Mouse (Mus musculus): ENCODE results near the gene Gm20696. TPM values are rescaled to one million over a fixed set of nuclear protein-coding genes. Genes with fewer than 3 reads are reported as not detected.

Gene Gm20696
- polyA plus RNA-seq, 1 experiment = 3.0 TPM

DNA sequence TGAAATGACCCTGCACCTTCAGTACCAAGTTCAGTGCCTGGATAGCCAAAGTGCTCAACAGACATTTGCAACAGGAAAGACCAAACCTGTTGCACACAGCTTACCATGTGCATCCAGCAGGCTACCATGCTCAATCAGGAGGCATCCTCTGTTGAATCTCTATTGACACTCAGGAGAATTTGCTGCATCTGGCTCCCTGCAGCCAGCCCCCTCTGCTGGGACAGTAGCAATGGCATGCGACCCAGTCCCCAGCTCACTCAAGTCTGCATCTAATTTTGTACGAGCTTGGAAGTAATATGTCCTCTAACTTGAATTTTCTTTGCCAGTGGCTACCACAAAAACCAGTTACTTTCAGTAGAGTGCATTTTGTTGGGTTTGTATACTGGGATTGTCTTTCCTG is 312.3 kb downstream of the Gm20696 start:
- TF ChIP-seq POLR2A (IDR thresholded peaks at IDR 0.05; ENCODE audit: borderline replicate concordance, low read depth, low read length) = no peak
- TF ChIP-seq CTCF (IDR thresholded peaks at IDR 0.05; ENCODE audit: low read depth, low read length) = no peak
- no peak overlapping the region for H3K27ac ChIP-seq (ENCODE audit: insufficient read depth, low read depth, low read length)

DNA sequence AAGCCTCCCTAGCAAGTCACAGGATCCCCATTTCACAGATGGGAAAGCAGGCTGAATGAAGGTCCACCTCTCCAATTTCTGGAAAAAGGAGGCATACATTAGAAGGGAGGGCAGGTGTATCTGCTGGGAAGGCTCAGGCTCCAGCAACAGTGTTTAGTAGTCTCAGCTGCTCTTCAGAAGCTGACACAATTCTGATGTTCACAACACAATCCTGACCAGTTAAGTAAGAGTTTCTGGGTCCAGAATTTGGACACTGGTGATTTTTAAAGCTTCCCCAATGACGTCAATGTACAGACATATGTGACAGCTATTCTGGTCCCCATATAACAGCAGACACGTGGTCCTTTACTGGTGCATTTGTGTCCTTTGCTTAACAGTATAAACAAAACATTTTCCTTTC is 313.2 kb downstream of the Gm20696 start:
- TF ChIP-seq POLR2A (IDR thresholded peaks at IDR 0.05; ENCODE audit: borderline replicate concordance, low read depth, low read length) (no peak), CTCF (IDR thresholded peaks at IDR 0.05; ENCODE audit: low read depth, low read length) (no peak)
- H3K4me3 ChIP-seq (ENCODE audit: insufficient read depth, low read length) = no peak overlapping the region
- H3K4me1 ChIP-seq (ENCODE audit: control insufficient read depth, insufficient read depth, low read length) = peaks cover 9% of the 10 kb centered on the region
- no peak overlapping the region for H3K27ac ChIP-seq (ENCODE audit: insufficient read depth, low read depth, low read length)

More for the DNA sequence above, 312.3 kb downstream of the Gm20696 start:
- no peak overlapping the region for H3K4me3 ChIP-seq (ENCODE audit: insufficient read depth, low read length)
- H3K4me1 ChIP-seq (ENCODE audit: control insufficient read depth, insufficient read depth, low read length) = peaks cover 18% of the 10 kb centered on the region

- TF ChIP-seq CTCF (IDR thresholded peaks at IDR 0.05; ENCODE audit: low read depth, low read length) (no peak), POLR2A (IDR thresholded peaks at IDR 0.05; ENCODE audit: borderline replicate concordance, low read depth, low read length) (no peak)
- Histone ChIP-seq H3K4me1 (ENCODE audit: control insufficient read depth, insufficient read depth, low read length) (no peaks in the 10 kb centered on the region), H3K27ac (ENCODE audit: insufficient read depth, low read depth, low read length) (no peak overlapping the region), H3K4me3 (ENCODE audit: insufficient read depth, low read length) (no peak overlapping the region)
Measured at GRCm38 (mm10) chr6:99350566-99350965, 316.0 kb downstream of the Gm20696 start.

DNA sequence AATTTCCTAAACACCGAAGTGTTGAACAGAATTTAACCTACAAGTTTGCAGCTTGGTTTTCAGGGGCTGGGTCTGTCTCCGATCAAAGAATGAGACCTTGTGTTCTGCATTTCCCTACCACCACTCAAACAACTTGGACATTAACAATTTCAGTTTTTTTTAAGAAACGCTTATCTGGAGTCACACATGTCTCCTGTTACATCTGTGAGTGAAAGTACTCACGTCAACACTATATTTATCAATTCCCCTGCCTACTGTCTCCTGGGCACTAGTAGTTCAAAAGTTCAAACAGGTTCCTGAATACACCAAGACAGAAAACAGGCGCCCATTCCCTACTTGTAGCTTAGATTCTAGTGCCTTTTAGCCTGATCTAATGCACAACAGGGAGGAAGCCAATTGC is 316.4 kb downstream of the Gm20696 start:
- no peak overlapping the region for H3K27ac ChIP-seq (ENCODE audit: insufficient read depth, low read depth, low read length)
- TF ChIP-seq CTCF (IDR thresholded peaks at IDR 0.05; ENCODE audit: low read depth, low read length) = no peak
- peaks cover under 1% of the 10 kb centered on the region; the same call in 1 of the 2 replicates for H3K4me1 ChIP-seq (ENCODE audit: control insufficient read depth, insufficient read depth, low read length)
- no peak overlapping the region for H3K4me3 ChIP-seq (ENCODE audit: insufficient read depth, low read length)

GRCm38 (mm10) chr6:99347836-99348235 is 318.8 kb downstream of the Gm20696 start:
- H3K4me1 ChIP-seq (ENCODE audit: control insufficient read depth, insufficient read depth, low read length) = peaks cover 16% of the 10 kb centered on the region
- H3K27ac ChIP-seq (ENCODE audit: insufficient read depth, low read depth, low read length) = no peak overlapping the region
- H3K4me3 ChIP-seq (ENCODE audit: insufficient read depth, low read length) = no peak overlapping the region
- no peak for TF ChIP-seq CTCF (IDR thresholded peaks at IDR 0.05; ENCODE audit: low read depth, low read length)

DNA sequence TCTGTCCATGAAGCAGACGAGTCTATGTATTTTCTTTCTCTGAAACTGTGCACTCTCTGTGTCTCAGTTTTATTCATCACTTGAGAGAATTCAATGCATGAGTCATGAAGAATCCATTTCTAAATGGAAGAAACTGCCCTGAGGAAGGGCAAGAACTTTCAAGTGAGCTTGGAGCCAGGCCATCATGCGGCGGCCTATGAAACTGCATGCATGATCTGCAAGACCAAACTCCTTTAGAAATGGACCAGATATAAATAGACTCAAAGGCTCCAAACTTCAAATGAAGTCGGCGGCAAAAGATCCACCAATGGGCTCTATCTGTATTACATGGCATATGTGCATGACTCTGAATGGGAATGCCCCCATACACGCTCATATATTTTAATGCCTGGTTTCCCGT is 321.6 kb downstream of the Gm20696 start:
- peaks cover 17% of the 10 kb centered on the region for H3K4me1 ChIP-seq (ENCODE audit: control insufficient read depth, insufficient read depth, low read length)
- no peak for TF ChIP-seq CTCF (IDR thresholded peaks at IDR 0.05; ENCODE audit: low read depth, low read length)
- no peak for TF ChIP-seq POLR2A (IDR thresholded peaks at IDR 0.05; ENCODE audit: borderline replicate concordance, low read depth, low read length)
- H3K4me3 ChIP-seq (ENCODE audit: insufficient read depth, low read length) = no peak overlapping the region
- H3K27ac ChIP-seq (ENCODE audit: insufficient read depth, low read depth, low read length) = no peak overlapping the region; the same call in 1 of the 2 replicates

DNA sequence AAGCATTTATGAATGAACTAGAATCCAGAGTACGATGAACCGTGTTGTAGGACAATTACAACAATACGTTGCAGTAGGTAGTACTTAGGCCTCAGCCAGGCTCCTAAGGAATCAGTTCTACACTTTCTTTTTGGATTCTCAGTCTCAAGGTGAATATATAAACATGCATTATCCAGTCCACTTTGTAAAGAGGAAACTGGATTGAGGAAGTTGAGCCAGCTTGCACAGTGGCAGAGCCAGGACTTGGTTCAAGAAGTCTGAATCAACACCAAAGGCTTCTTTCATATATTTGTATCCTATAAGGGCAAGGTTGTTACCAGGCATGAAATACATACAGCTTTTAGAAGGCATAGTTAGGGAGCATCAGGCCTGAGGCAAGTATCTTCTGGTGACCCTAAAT is 322.2 kb downstream of the Gm20696 start:
- Histone ChIP-seq H3K4me1 (ENCODE audit: control insufficient read depth, insufficient read depth, low read length) (peaks cover 18% of the 10 kb centered on the region), H3K27ac (ENCODE audit: insufficient read depth, low read depth, low read length) (peak overlapping the region; percentile 21), H3K4me3 (ENCODE audit: insufficient read depth, low read length) (no peak overlapping the region)
- TF ChIP-seq POLR2A (IDR thresholded peaks at IDR 0.05; ENCODE audit: borderline replicate concordance, low read depth, low read length) (no peak), CTCF (IDR thresholded peaks at IDR 0.05; ENCODE audit: low read depth, low read length) (no peak)

DNA sequence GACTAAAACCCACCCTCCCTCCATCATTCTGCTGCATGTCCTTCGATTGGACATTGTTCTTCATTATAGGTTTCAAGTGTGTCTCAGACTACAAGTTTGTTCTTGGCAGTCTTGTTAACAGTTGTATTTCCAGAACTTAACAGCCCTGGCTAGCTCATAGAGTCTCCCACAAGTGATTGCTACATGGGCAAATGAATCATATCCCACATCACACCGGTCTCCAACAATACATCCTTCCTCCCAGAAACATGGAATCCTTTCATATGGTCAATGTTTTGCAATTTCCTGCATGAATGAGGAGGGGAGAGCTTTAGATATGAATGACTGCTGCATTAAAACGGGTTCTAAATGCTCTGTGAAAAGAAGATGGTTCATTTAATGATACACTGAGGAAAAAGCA is 322.8 kb downstream of the Gm20696 start:
- Histone ChIP-seq H3K4me3 (ENCODE audit: insufficient read depth, low read length) (no peak overlapping the region), H3K4me1 (ENCODE audit: control insufficient read depth, insufficient read depth, low read length) (peaks cover 20% of the 10 kb centered on the region), H3K27ac (ENCODE audit: insufficient read depth, low read depth, low read length) (peak overlapping the region; percentile 21; the same call in 1 of the 2 replicates)
- TF ChIP-seq CTCF (IDR thresholded peaks at IDR 0.05; ENCODE audit: low read depth, low read length) = no peak
- no peak for TF ChIP-seq POLR2A (IDR thresholded peaks at IDR 0.05; ENCODE audit: borderline replicate concordance, low read depth, low read length)

- Histone ChIP-seq H3K4me1 (ENCODE audit: control insufficient read depth, insufficient read depth, low read length) (peaks cover 23% of the 10 kb centered on the region), H3K27ac (ENCODE audit: insufficient read depth, low read depth, low read length) (no peak overlapping the region)
- TF ChIP-seq POLR2A (IDR thresholded peaks at IDR 0.05; ENCODE audit: borderline replicate concordance, low read depth, low read length) = no peak
Measured at GRCm38 (mm10) chr6:99342416-99342815, 324.2 kb downstream of the Gm20696 start.

GRCm38 (mm10) chr6:99340902-99341301 is 325.7 kb downstream of the Gm20696 start:
- H3K4me1 ChIP-seq (ENCODE audit: control insufficient read depth, insufficient read depth, low read length) = peaks cover 23% of the 10 kb centered on the region

More at GRCm38 (mm10) chr6:99342416-99342815, 324.2 kb downstream of the Gm20696 start:
- H3K4me3 ChIP-seq (ENCODE audit: insufficient read depth, low read length) = no peak overlapping the region

More at GRCm38 (mm10) chr6:99340902-99341301, 325.7 kb downstream of the Gm20696 start:
- TF ChIP-seq CTCF (IDR thresholded peaks at IDR 0.05; ENCODE audit: low read depth, low read length) = no peak
- TF ChIP-seq POLR2A (IDR thresholded peaks at IDR 0.05; ENCODE audit: borderline replicate concordance, low read depth, low read length) = no peak
- no peak overlapping the region for H3K27ac ChIP-seq (ENCODE audit: insufficient read depth, low read depth, low read length)
- no peak overlapping the region for H3K4me3 ChIP-seq (ENCODE audit: insufficient read depth, low read length)

Measured in bone marrow macrophage, adult 2 months (primary cell).